Mouse (Mus musculus): Measurements from ENCODE around the gene 2310039H08Rik.

2310039H08Rik gene

GRCm38 (mm10) chr17:46772404-46773277, at the start of gene 2310039H08Rik:
2310039H08Rik (plus strand) TSS chr17:46772635.
- in situ Hi-C loops (cut with MboI; ENCODE audit: unreplicated experiment in 2 of 2) = loop anchor here (5.0 to 10.0 kb wide), 2 partner anchors 35 to 128 kb away; partner anchors contain the start of genes Klc4 (in 1 of the 2) and Mrpl2 (in 1 of the 2)

- in situ Hi-C loops (cut with MboI; ENCODE audit: unreplicated experiment in 2 of 2) = loop anchor here (5.0 kb wide), 1 partner anchor 197 kb away; no protein-coding TSS in a partner anchor
These were observed 47.9 kb upstream of the 2310039H08Rik start for GRCm38 (mm10) chr17:46724477-46725084.

- in situ Hi-C loops (cut with MboI; ENCODE audit: unreplicated experiment in 2 of 2) = no loop called here
These were observed 47.2 kb upstream of the 2310039H08Rik start for GRCm38 (mm10) chr17:46725273-46725672.

- in situ Hi-C loops (cut with MboI; ENCODE audit: unreplicated experiment in 2 of 2) = no loop called here
These were observed 46.4 kb upstream of the 2310039H08Rik start for GRCm38 (mm10) chr17:46725731-46726645.

- in situ Hi-C loops (cut with MboI; ENCODE audit: unreplicated experiment in 2 of 2) = no loop called here
These were observed 45.2 kb upstream of the 2310039H08Rik start for GRCm38 (mm10) chr17:46727271-46727670.

- in situ Hi-C loops (cut with MboI; ENCODE audit: unreplicated experiment in 2 of 2) = no loop called here
These were observed 44.4 kb upstream of the 2310039H08Rik start for GRCm38 (mm10) chr17:46728021-46728420.

- in situ Hi-C loops (cut with MboI; ENCODE audit: unreplicated experiment in 2 of 2) = no loop called here
These were observed 43.9 kb upstream of the 2310039H08Rik start for GRCm38 (mm10) chr17:46728496-46728895.

GRCm38 (mm10) chr17:46728904-46729318, 43.5 kb upstream of the 2310039H08Rik start, which contains the start of gene Gnmt:
Gnmt (minus strand) TSS chr17:46729168.
- in situ Hi-C loops (cut with MboI; ENCODE audit: unreplicated experiment in 2 of 2) = no loop called here

- in situ Hi-C loops (cut with MboI; ENCODE audit: unreplicated experiment in 2 of 2) = no loop called here
These were observed 38.4 kb upstream of the 2310039H08Rik start for GRCm38 (mm10) chr17:46734055-46734454.

- in situ Hi-C loops (cut with MboI; ENCODE audit: unreplicated experiment in 2 of 2) = loop anchor here in 1 of 2 experiments (5.0 kb wide), 1 partner anchor 37 kb away; the partner anchor contains the start of gene 2310039H08Rik
These were observed 37.1 kb upstream of the 2310039H08Rik start for GRCm38 (mm10) chr17:46735287-46735686.

GRCm38 (mm10) chr17:46736160-46736559, 36.3 kb upstream of the 2310039H08Rik start:
- in situ Hi-C loops (cut with MboI; ENCODE audit: unreplicated experiment in 2 of 2) = loop anchor here in 1 of 2 experiments (5.0 kb wide), 1 partner anchor 36 kb away; the partner anchor contains the start of gene 2310039H08Rik

GRCm38 (mm10) chr17:46741305-46741704, 31.1 kb upstream of the 2310039H08Rik start:
- in situ Hi-C loops (cut with MboI; ENCODE audit: unreplicated experiment in 2 of 2) = no loop called here

GRCm38 (mm10) chr17:46742986-46743385, 29.4 kb upstream of the 2310039H08Rik start:
- in situ Hi-C loops (cut with MboI; ENCODE audit: unreplicated experiment in 2 of 2) = no loop called here

- in situ Hi-C loops (cut with MboI; ENCODE audit: unreplicated experiment in 2 of 2) = no loop called here
These were observed 26.9 kb upstream of the 2310039H08Rik start for GRCm38 (mm10) chr17:46745506-46745905.

GRCm38 (mm10) chr17:46747234-46747633, 25.2 kb upstream of the 2310039H08Rik start:
- in situ Hi-C loops (cut with MboI; ENCODE audit: unreplicated experiment in 2 of 2) = no loop called here

GRCm38 (mm10) chr17:46747806-46748205, 24.6 kb upstream of the 2310039H08Rik start:
- in situ Hi-C loops (cut with MboI; ENCODE audit: unreplicated experiment in 2 of 2) = no loop called here

GRCm38 (mm10) chr17:46749282-46749681, 23.2 kb upstream of the 2310039H08Rik start:
- in situ Hi-C loops (cut with MboI; ENCODE audit: unreplicated experiment in 2 of 2) = no loop called here

GRCm38 (mm10) chr17:46750580-46750979, 21.9 kb upstream of the 2310039H08Rik start:
- in situ Hi-C loops (cut with MboI; ENCODE audit: unreplicated experiment in 2 of 2) = no loop called here

GRCm38 (mm10) chr17:46751056-46751793, 21.2 kb upstream of the 2310039H08Rik start:
- in situ Hi-C loops (cut with MboI; ENCODE audit: unreplicated experiment in 2 of 2) = no loop called here
